Mouse (Mus musculus): Measurements from ENCODE around the gene Nckap1l.

- no peak for TF ChIP-seq CTCF (IDR thresholded peaks at IDR 0.05)
- no peak for TF ChIP-seq EP300 (IDR thresholded peaks at IDR 0.05)
These were observed 65.2 kb downstream of the Nckap1l start for GRCm38 (mm10) chr15:103518600-103519385.
